Mouse (Mus musculus) kidney, postnatal 0 days (tissue): ENCODE results near the gene 1110065P20Rik. TPM values are rescaled to one million over a fixed set of nuclear protein-coding genes. Genes with fewer than 3 reads are reported as not detected.

ENCODE experiments used
- ATAC-seq: fragments of 200-750 bp; cut with Nextera tagmentation; replicated peaks from 2 replicates; pipeline ENCODE4 v1.8.0; 2017; ENCODE audit warnings: low read depth, moderate number of reproducible peaks, moderate TSS enrichment, moderate library complexity; ENCODE audit not compliant: low FRiP score
- DNase-seq: peaks from one replicate; pipeline ENCODE4 v3.0.0-alpha.2; 2016; ENCODE audit warnings: low spot score
- H3K27ac ChIP-seq: fragments of 300-500 bp; sonication (generic); 2 replicates; pipeline ENCODE4 v1.5.1; 2014; ENCODE audit warnings: mild to moderate bottlenecking
- H3K27me3 ChIP-seq: fragments of 300-500 bp; sonication (generic); 2 replicates; pipeline ENCODE4 v1.6.1; 2014; ENCODE audit warnings: low read length, mixed read lengths; ENCODE audit not compliant: insufficient read depth
- H3K36me3 ChIP-seq: fragments of 300-500 bp; sonication (generic); 2 replicates; pipeline ENCODE4 v1.6.1; 2014; ENCODE audit warnings: low read length, mixed read lengths; ENCODE audit not compliant: insufficient read depth
- H3K4me1 ChIP-seq: fragments of 300-500 bp; sonication (generic); replicated peaks from 2 replicates; pipeline ENCODE4 v1.6.1; 2014; ENCODE audit warnings: antibody characterized with exemption, low read length, mixed read lengths; ENCODE audit not compliant: insufficient read depth
- H3K4me2 ChIP-seq: fragments of 300-500 bp; sonication (generic); 2 replicates; pipeline ENCODE4 v1.6.1; 2014; ENCODE audit warnings: mild to moderate bottlenecking, low read length, moderate library complexity, mixed read lengths
- H3K4me3 ChIP-seq: fragments of 300-500 bp; sonication (generic); replicated peaks from 2 replicates; pipeline ENCODE4 v1.5.1; 2014; ENCODE audit warnings: low read depth, low read length
- H3K9ac ChIP-seq: fragments of 300-500 bp; sonication (generic); 2 replicates; pipeline ENCODE4 v1.6.1; 2014; ENCODE audit warnings: low read depth, low read length
- H3K9me3 ChIP-seq: fragments of 300-500 bp; sonication (generic); replicated peaks from 2 replicates; pipeline ENCODE4 v1.6.1; 2016; ENCODE audit warnings: low read length, inconsistent platforms, mixed read lengths
- CTCF ChIP-seq: IDR thresholded peaks from 2 replicates; pipeline ENCODE4 v1.5.1; 2016; ENCODE audit warnings: antibody characterized with exemption, low read depth, mild to moderate bottlenecking, moderate library complexity
- WGBS: fragments of 180-500 bp; shearing (Covaris S2); extraction: QIAGEN DNeasy Blood & Tissue Kit; methylation state at CpG from one replicate; pipeline ENCODE4 v1.1.7; 2014; 5-methylcytosine and 5-hydroxymethylcytosine counted together
- polyA plus RNA-seq: library from polyadenylated mRNA; unstranded; fragments of >200 nt; fragmentation: Nextera tagmentation; extraction: Ambion mirVana; gene quantifications from 2 replicates; pipeline ENCODE4 v1.2.1, GENCODE M21; 2015

Gene 1110065P20Rik
- polyA plus RNA-seq, 1 experiment from 2014 or later: 80.9 TPM

- Histone ChIP-seq H3K36me3 (no peaks in the 10 kb centered on the region), H3K9ac (no peak overlapping the region), H3K27me3 (peaks cover 24% of the 10 kb centered on the region), H3K4me3 (no peak overlapping the region), H3K27ac (no peak overlapping the region), H3K4me1 (no peaks in the 10 kb centered on the region), H3K9me3 (no peaks in the 10 kb centered on the region), H3K4me2 (no peak overlapping the region)
- WGBS: 82% methylated on average over 2 of the region's 2 CpGs
- DNase-seq (no peak), ATAC-seq (no peak)
- no peak for TF ChIP-seq CTCF
Measured at GRCm38 (mm10) chr4:124889935-124890334, 38.9 kb upstream of the 1110065P20Rik start.

DNA sequence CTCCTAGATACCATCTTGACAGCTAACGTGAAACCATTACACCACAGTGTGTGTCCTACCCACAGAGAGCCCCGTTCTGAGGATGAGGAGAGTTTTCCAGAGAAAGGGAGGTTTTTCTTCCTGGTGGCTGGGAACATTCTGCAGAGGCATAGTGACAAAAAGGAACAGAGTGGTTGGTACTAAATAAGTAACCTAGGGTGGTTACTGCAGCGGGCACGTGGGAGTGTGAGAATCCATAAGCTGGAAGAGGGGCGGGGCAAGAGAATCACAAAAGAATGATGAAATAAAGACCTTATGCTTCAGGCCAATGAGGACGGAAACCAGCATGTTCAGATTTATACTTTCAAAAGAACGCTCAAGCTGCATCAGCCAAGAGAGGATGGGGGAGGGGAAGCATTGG lies 37.7 kb upstream of the 1110065P20Rik start:
- TF ChIP-seq CTCF: no peak
- WGBS: 78% methylated on average over 7 of the region's 7 CpGs

DNA sequence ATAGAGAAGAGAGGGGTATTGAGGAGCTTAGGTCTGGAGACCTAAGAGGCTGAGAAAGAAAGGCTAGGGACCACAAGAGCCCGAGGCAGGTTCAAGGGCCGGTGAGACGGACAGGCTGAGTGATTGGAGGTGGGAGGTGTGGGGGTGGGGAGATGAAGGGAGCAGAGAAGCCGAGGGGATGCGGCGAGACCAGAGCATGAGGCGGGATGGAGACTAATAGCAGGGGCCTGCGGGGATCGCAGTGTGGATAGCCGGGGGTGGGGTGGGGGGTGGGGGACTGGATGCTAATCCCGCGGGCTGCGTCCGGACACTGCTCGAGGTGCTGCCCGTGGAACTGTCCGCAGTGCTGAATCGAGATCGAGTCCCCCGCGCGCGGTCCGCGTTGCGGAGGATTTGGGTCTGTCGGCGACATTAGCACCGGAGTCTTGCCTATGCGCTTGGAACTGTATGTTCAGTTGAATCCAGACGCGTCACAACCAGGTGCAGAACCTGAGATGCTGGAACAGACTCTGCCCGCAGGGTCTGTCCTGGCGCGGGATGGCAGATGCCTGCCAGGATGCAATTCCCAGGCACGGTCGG lies 31.2 kb upstream of the 1110065P20Rik start:
- H3K4me2 ChIP-seq: no peak overlapping the region

More for the DNA sequence above, 37.7 kb upstream of the 1110065P20Rik start:
- Histone ChIP-seq H3K4me2 (no peak overlapping the region), H3K9me3 (no peaks in the 10 kb centered on the region), H3K4me3 (no peak overlapping the region), H3K27me3 (peaks cover 15% of the 10 kb centered on the region), H3K4me1 (no peaks in the 10 kb centered on the region), H3K27ac (no peak overlapping the region), H3K9ac (no peak overlapping the region), H3K36me3 (no peaks in the 10 kb centered on the region)
- no peak for DNase-seq
- ATAC-seq: no peak

DNA sequence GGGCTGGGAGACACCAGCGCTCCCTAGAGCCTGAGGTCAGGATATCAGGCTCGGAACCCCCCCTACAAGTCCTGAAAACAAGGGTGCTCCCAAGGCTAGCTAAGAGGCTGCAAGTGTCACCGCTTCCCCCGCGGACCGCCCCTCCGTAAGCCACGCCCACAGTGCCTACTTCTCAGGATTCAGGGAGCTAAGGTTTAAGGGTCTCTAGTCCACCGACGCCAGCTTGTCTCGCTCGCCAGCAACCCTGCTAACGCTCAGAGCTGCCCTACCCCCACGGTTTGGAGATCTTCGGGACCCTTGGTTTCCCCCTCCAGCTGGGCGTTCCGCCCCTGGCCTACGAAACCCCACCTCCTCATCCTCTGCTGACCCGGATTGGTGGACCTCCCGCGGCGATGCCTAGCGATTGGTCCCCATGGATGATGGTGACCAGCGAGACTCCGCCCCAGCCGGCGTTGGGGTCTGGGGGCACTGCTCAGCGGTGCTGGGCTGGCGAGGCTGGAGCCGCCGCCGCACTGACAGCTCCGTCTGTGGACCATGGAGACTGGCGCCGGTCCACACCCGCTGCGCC lies 30.4 kb upstream of the 1110065P20Rik start:
- WGBS: 2% methylated on average over 37 of the region's 37 CpGs
- no peaks in the 10 kb centered on the region for H3K9me3 ChIP-seq
- ATAC-seq: peak; percentile 52; the same call in 1 of the 2 replicates
- peaks cover 6% of the 10 kb centered on the region; the same call in 1 of the 2 replicates for H3K4me1 ChIP-seq
- peaks cover 49% of the 10 kb centered on the region for H3K27me3 ChIP-seq
- H3K27ac ChIP-seq: no peak overlapping the region
- no peak overlapping the region for H3K9ac ChIP-seq
- peak overlapping the region; percentile 20 for H3K4me3 ChIP-seq
- H3K36me3 ChIP-seq: no peaks in the 10 kb centered on the region
- peak overlapping the region; percentile 52 for H3K4me2 ChIP-seq
- no peak for TF ChIP-seq CTCF
- DNase-seq: peak; percentile 8

More for the DNA sequence above, 31.2 kb upstream of the 1110065P20Rik start:
- no peaks in the 10 kb centered on the region for H3K36me3 ChIP-seq
- H3K4me1 ChIP-seq: peaks cover 6% of the 10 kb centered on the region; the same call in 1 of the 2 replicates
- H3K4me3 ChIP-seq: no peak overlapping the region
- no peak for TF ChIP-seq CTCF
- H3K27ac ChIP-seq: no peak overlapping the region
- WGBS: under 1% methylated on average over 37 of the region's 37 CpGs
- DNase-seq (peak; percentile 50), ATAC-seq (no peak)
- peaks cover 49% of the 10 kb centered on the region for H3K27me3 ChIP-seq
- no peak overlapping the region for H3K9ac ChIP-seq
- no peaks in the 10 kb centered on the region for H3K9me3 ChIP-seq

GRCm38 (mm10) chr4:124880599-124880998 lies 29.6 kb upstream of the 1110065P20Rik start, which contains the start of gene Epha10:
TSS of gene Epha10 (plus strand) at chr4:124880899.
- H3K27me3 ChIP-seq: peaks cover 47% of the 10 kb centered on the region
- H3K9ac ChIP-seq: no peak within 1 kb of the TSS
- peak within 1 kb of the TSS; percentile 20 for H3K4me3 ChIP-seq
- H3K9me3 ChIP-seq: no peaks in the 10 kb centered on the region
- no peak for TF ChIP-seq CTCF
- 7% methylated on average over 11 of the region's 11 CpGs for WGBS
- no peaks in the 10 kb centered on the region for H3K36me3 ChIP-seq
- DNase-seq: no peak
- H3K27ac ChIP-seq: no peak within 1 kb of the TSS
- H3K4me2 ChIP-seq: peak within 1 kb of the TSS; percentile 52
- ATAC-seq: no peak
- H3K4me1 ChIP-seq: peaks cover 6% of the 10 kb centered on the region; the same call in 1 of the 2 replicates

GRCm38 (mm10) chr4:124872719-124873118 lies 21.7 kb upstream of the 1110065P20Rik start:
- Histone ChIP-seq H3K36me3 (no peaks in the 10 kb centered on the region), H3K9ac (no peak overlapping the region), H3K4me3 (no peak overlapping the region), H3K4me1 (no peaks in the 10 kb centered on the region), H3K9me3 (no peaks in the 10 kb centered on the region), H3K4me2 (no peak overlapping the region), H3K27me3 (no peaks in the 10 kb centered on the region), H3K27ac (no peak overlapping the region)
- WGBS: 88% methylated on average over 1 of the region's 1 CpGs
- DNase-seq: no peak
- no peak for ATAC-seq
- peak; percentile 34; the same call in 1 of the 2 replicates for TF ChIP-seq CTCF
